Mouse (Mus musculus) C2C12 (cell line): ENCODE data around the gene Adam22.

ENCODE experiments used
- CTCF ChIP-seq: IDR thresholded peaks from one replicate; pipeline ENCODE4 v1.5.1; 2011; ENCODE audit not compliant: control insufficient read depth, insufficient read depth, insufficient read length
- MYOD1 ChIP-seq: IDR thresholded peaks from one replicate; pipeline ENCODE4 v1.6.1; 2011; ENCODE audit warnings: low read depth; ENCODE audit not compliant: control insufficient read depth, insufficient read length
- USF1 ChIP-seq: IDR thresholded peaks from one replicate; pipeline ENCODE4 v1.6.1; 2011; ENCODE audit warnings: low read depth, mild to moderate bottlenecking, control low read depth, moderate library complexity

GRCm38 (mm10) chr5:8088147-8088546 is 279.8 kb downstream of the Adam22 start:
- no peak for TF ChIP-seq USF1
- TF ChIP-seq CTCF: no peak
- TF ChIP-seq MYOD1: no peak
